Mouse (Mus musculus) liver, postnatal 0 days (tissue): ENCODE measurements around the gene Coro2b.

Experiments
- CTCF ChIP-seq: sonication (generic); IDR thresholded peaks from 2 replicates; pipeline ENCODE4 v1.5.1; 2016; ENCODE audit warnings: antibody characterized with exemption, low read depth
- EP300 ChIP-seq: IDR thresholded peaks from 2 replicates; pipeline ENCODE4 v1.6.1; 2016; ENCODE audit warnings: antibody characterized with exemption, low read depth, mild to moderate bottlenecking

GRCm38 (mm10) chr9:62528527-62528926, 8.3 kb downstream of the Coro2b start:
- no peak for TF ChIP-seq CTCF
- no peak for TF ChIP-seq EP300
